Mouse (Mus musculus) granulocyte monocyte progenitor cell, adult 5-6 weeks (primary cell): Measurements from ENCODE around the gene Ptpn5. TPM values are rescaled to one million over a fixed set of nuclear protein-coding genes. Genes with fewer than 3 reads are reported as not detected.
A peak's percentile ranks its signal among the peaks of the same experiment; 100 is the strongest.

Experiments
- ATAC-seq: replicated peaks from 2 replicates; pipeline ENCODE4 v1.8.0; 2016; ENCODE audit warnings: mild to moderate bottlenecking, moderate TSS enrichment, inconsistent platforms; ENCODE audit not compliant: poor library complexity, severe bottlenecking
- total RNA-seq, 2 experiments: library from RNA; stranded (forward) in 1 of 2; stranded (reverse) in 1 of 2; fragments of 200-712, 200-1000 nt in 1 of 2; fragments of >200 nt in 1 of 2; fragmentation: Nextera tagmentation in 1 of 2; gene quantifications; 2 replicates each; pipeline ENCODE4 v1.2.3; 2014 to 2017

Ptpn5 gene
- total RNA-seq, 2 experiments from 2014 or later: not detected

- ATAC-seq: no peak
Measured at GRCm38 (mm10) chr7:47066942-47067341, 66.5 kb downstream of the Ptpn5 start.

GRCm38 (mm10) chr7:47061560-47061959 lies 71.9 kb downstream of the Ptpn5 start:
- no peak for ATAC-seq

GRCm38 (mm10) chr7:47059339-47059738 lies 74.1 kb downstream of the Ptpn5 start:
- ATAC-seq: no peak

- peak; percentile 53 for ATAC-seq
Measured at GRCm38 (mm10) chr7:47056273-47056672, 77.2 kb downstream of the Ptpn5 start.

- peak; percentile 57 for ATAC-seq
Measured at GRCm38 (mm10) chr7:47055744-47056143, 77.7 kb downstream of the Ptpn5 start.

- ATAC-seq: no peak
Measured at GRCm38 (mm10) chr7:47054666-47055065, 78.8 kb downstream of the Ptpn5 start.

- ATAC-seq: no peak
Measured at GRCm38 (mm10) chr7:47053287-47053686, 80.2 kb downstream of the Ptpn5 start.

- ATAC-seq: no peak
Measured at GRCm38 (mm10) chr7:47052276-47052675, 81.2 kb downstream of the Ptpn5 start.

GRCm38 (mm10) chr7:47051404-47052151 lies 81.9 kb downstream of the Ptpn5 start:
- ATAC-seq: peak; percentile 63

GRCm38 (mm10) chr7:47050766-47051165 lies 82.7 kb downstream of the Ptpn5 start:
- peak; percentile 13 for ATAC-seq

GRCm38 (mm10) chr7:47050366-47050765 lies 83.1 kb downstream of the Ptpn5 start, which contains the start of gene Tmem86a:
TSS of gene Tmem86a (plus strand) at chr7:47050601.
- peak; percentile 82 for ATAC-seq

- no peak for ATAC-seq
Measured at GRCm38 (mm10) chr7:47042823-47043490, 90.5 kb downstream of the Ptpn5 start.

- no peak for ATAC-seq
Measured at GRCm38 (mm10) chr7:47042121-47042520, 91.4 kb downstream of the Ptpn5 start.

GRCm38 (mm10) chr7:47041706-47042105 lies 91.8 kb downstream of the Ptpn5 start:
- ATAC-seq: peak; percentile 20; the same call in 1 of the 2 replicates

GRCm38 (mm10) chr7:47035426-47035825 lies 98.1 kb downstream of the Ptpn5 start:
- no peak for ATAC-seq

- ATAC-seq: peak; percentile 64
Measured at GRCm38 (mm10) chr7:47034785-47035384, 98.6 kb downstream of the Ptpn5 start.

GRCm38 (mm10) chr7:47031371-47031770 lies 102.1 kb downstream of the Ptpn5 start:
- peak; percentile 90 for ATAC-seq

GRCm38 (mm10) chr7:47030517-47031193 lies 102.8 kb downstream of the Ptpn5 start:
- ATAC-seq: no peak
